Mouse (Mus musculus): ENCODE data around the gene Cpne2. TPM values are rescaled to one million over a fixed set of nuclear protein-coding genes. Genes with fewer than 3 reads are reported as not detected.

The Cpne2 gene
- polyA plus RNA-seq, 1 experiment from 2014 or later: 8.8 TPM

- H3K27me3 ChIP-seq: no peaks in the 10 kb centered on the region
- H3K9me3 ChIP-seq: no peaks in the 10 kb centered on the region
- H3K9ac ChIP-seq: no peak overlapping the region
- no peak overlapping the region for H3K4me3 ChIP-seq
- no peak for ATAC-seq (ENCODE audit: low FRiP score, low read depth)
- no peak overlapping the region for H3K4me2 ChIP-seq (replicated peaks)
- 0 out of 2 replicates have a peak, but pooled peaks cover under 1% of the 10 kb centered on the region for H3K4me1 ChIP-seq
- no peak overlapping the region for H3K27ac ChIP-seq
- 58% methylated on average over 1 of the region's 1 CpGs for WGBS
- peaks cover 5% of the 10 kb centered on the region for H3K36me3 ChIP-seq
These were observed 61.4 kb downstream of the Cpne2 start for GRCm38 (mm10) chr8:94594211-94594610.

DNA sequence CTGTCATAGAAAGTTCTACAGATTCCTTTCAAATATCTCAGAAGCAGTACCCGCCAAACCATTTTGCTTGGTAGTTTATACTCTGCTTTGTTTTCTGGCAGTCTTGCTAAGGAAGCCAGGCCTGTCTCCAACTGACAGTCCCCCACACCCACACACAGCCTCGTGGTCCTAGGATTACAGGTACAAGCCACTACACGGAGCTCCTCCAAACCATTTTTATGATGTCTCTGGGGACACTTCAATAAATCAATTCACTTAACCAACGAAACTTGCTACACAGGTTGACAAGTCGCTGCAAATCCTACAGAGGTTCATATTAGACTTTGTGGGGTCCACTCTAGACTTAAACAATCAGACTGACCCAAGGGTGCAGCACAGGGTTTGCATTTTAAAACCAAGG, 67.7 kb downstream of the Cpne2 start:
- Histone ChIP-seq H3K4me3 (peak overlapping the region; percentile 99), H3K9ac (peak overlapping the region; percentile 92), H3K4me2 (replicated peaks) (peak overlapping the region; percentile 89), H3K9me3 (no peaks in the 10 kb centered on the region), H3K27me3 (no peaks in the 10 kb centered on the region), H3K4me1 (peaks cover 30% of the 10 kb centered on the region), H3K36me3 (no peaks in the 10 kb centered on the region), H3K27ac (peak overlapping the region; percentile 88; the same call in 1 of the 2 replicates)
- ATAC-seq (ENCODE audit: low FRiP score, low read depth): no peak
- 14% methylated on average over 5 of the region's 5 CpGs for WGBS

- Histone ChIP-seq H3K27me3 (no peaks in the 10 kb centered on the region), H3K27ac (peak overlapping the region; percentile 88), H3K4me2 (replicated peaks) (peak overlapping the region; percentile 89), H3K9ac (peak overlapping the region; percentile 92), H3K4me3 (peak overlapping the region; percentile 99), H3K36me3 (no peaks in the 10 kb centered on the region), H3K4me1 (peaks cover 30% of the 10 kb centered on the region), H3K9me3 (no peaks in the 10 kb centered on the region)
- under 1% methylated on average over 51 of the region's 51 CpGs for WGBS
- ATAC-seq (ENCODE audit: low FRiP score, low read depth): peak; percentile 28
These were observed 68.3 kb downstream of the Cpne2 start for GRCm38 (mm10) chr8:94601034-94601606.

GRCm38 (mm10) chr8:94601607-94602385, 69.0 kb downstream of the Cpne2 start, which contains the start of the genes Rspry1 and Fam192a:
Rspry1 (plus strand) TSS chr8:94601937.
Fam192a (minus strand) TSS chr8:94601997.
- H3K4me2 ChIP-seq (replicated peaks): peak within 1 kb of the TSS; percentile 94
- H3K27ac ChIP-seq: peak within 1 kb of the TSS; percentile 88
- H3K9ac ChIP-seq: peak within 1 kb of the TSS; percentile 98
- WGBS: under 1% methylated on average over 55 of the region's 55 CpGs
- H3K27me3 ChIP-seq: no peaks in the 10 kb centered on the region
- peak within 1 kb of the TSS; percentile 99 for H3K4me3 ChIP-seq
- ATAC-seq (ENCODE audit: low FRiP score, low read depth): peak; percentile 100
- no peaks in the 10 kb centered on the region for H3K36me3 ChIP-seq
- H3K9me3 ChIP-seq: no peaks in the 10 kb centered on the region
- peaks cover 30% of the 10 kb centered on the region for H3K4me1 ChIP-seq

GRCm38 (mm10) chr8:94602471-94603131, 69.8 kb downstream of the Cpne2 start:
- peaks cover 5% of the 10 kb centered on the region; the same call in 1 of the 2 replicates for H3K36me3 ChIP-seq
- peaks cover 30% of the 10 kb centered on the region for H3K4me1 ChIP-seq
- no peak for ATAC-seq (ENCODE audit: low FRiP score, low read depth)
- H3K4me3 ChIP-seq: peak overlapping the region; percentile 99
- H3K27ac ChIP-seq: peak overlapping the region; percentile 80
- WGBS: 1% methylated on average over 31 of the region's 31 CpGs
- no peaks in the 10 kb centered on the region for H3K27me3 ChIP-seq
- no peaks in the 10 kb centered on the region for H3K9me3 ChIP-seq
- H3K4me2 ChIP-seq (replicated peaks): peak overlapping the region; percentile 94
- H3K9ac ChIP-seq: peak overlapping the region; percentile 98

- peaks cover 5% of the 10 kb centered on the region for H3K36me3 ChIP-seq
- 88% methylated on average over 2 of the region's 2 CpGs for WGBS
- H3K4me1 ChIP-seq: peaks cover 30% of the 10 kb centered on the region
- H3K27ac ChIP-seq: no peak overlapping the region
- no peak for ATAC-seq (ENCODE audit: low FRiP score, low read depth)
- H3K27me3 ChIP-seq: no peaks in the 10 kb centered on the region
- no peaks in the 10 kb centered on the region for H3K9me3 ChIP-seq
- no peak overlapping the region for H3K4me3 ChIP-seq
- H3K9ac ChIP-seq: no peak overlapping the region
- H3K4me2 ChIP-seq (replicated peaks): no peak overlapping the region; the same call in 1 of the 2 replicates
These were observed 71.2 kb downstream of the Cpne2 start for GRCm38 (mm10) chr8:94604030-94604429.

GRCm38 (mm10) chr8:94607064-94607463, 74.3 kb downstream of the Cpne2 start:
- ATAC-seq (ENCODE audit: low FRiP score, low read depth): no peak
- Histone ChIP-seq H3K36me3 (peaks cover 5% of the 10 kb centered on the region), H3K4me1 (peaks cover 13% of the 10 kb centered on the region), H3K4me2 (replicated peaks) (no peak overlapping the region), H3K9me3 (no peaks in the 10 kb centered on the region), H3K4me3 (no peak overlapping the region), H3K27me3 (no peaks in the 10 kb centered on the region), H3K27ac (no peak overlapping the region), H3K9ac (no peak overlapping the region)
- 90% methylated on average over 5 of the region's 5 CpGs for WGBS

Small RNA genes within 50 kb of the gene (microRNA-seq; reads per million reads assigned to microRNA genes)
- not detected for gene Mir7072

Other genes starting within 250 kb of the Cpne2 start
- gene Slc12a3, start 203.8 kb upstream of the Cpne2 start, polyA plus RNA-seq (2015; fragmentation: Nextera tagmentation; extraction: Ambion mirVana): not detected in 2 replicates
- gene Herpud1, start 146.6 kb upstream of the Cpne2 start, polyA plus RNA-seq (2015; fragmentation: Nextera tagmentation; extraction: Ambion mirVana): 61.2 and 68.7 TPM in 2 replicates
- gene Nlrc5, start 98.6 kb upstream of the Cpne2 start, polyA plus RNA-seq (2015; fragmentation: Nextera tagmentation; extraction: Ambion mirVana): 0.33 and 0.34 TPM in 2 replicates
- 48.9 and 49.7 TPM in 2 replicates for gene Rspry1, start 68.9 kb downstream of the Cpne2 start, polyA plus RNA-seq (2015; fragmentation: Nextera tagmentation; extraction: Ambion mirVana)
- gene Fam192a, start 69.0 kb downstream of the Cpne2 start, polyA plus RNA-seq (2015; fragmentation: Nextera tagmentation; extraction: Ambion mirVana): 72.2 and 74.2 TPM in 2 replicates
- gene Arl2bp, start 133.6 kb downstream of the Cpne2 start, polyA plus RNA-seq (2015; fragmentation: Nextera tagmentation; extraction: Ambion mirVana): 151 and 160 TPM in 2 replicates
- gene Pllp, start 163.3 kb downstream of the Cpne2 start, polyA plus RNA-seq (2015; fragmentation: Nextera tagmentation; extraction: Ambion mirVana): 0.50 and 0.83 TPM in 2 replicates
- not detected in 2 replicates for gene Ccl22, start 212.6 kb downstream of the Cpne2 start, polyA plus RNA-seq (2015; fragmentation: Nextera tagmentation; extraction: Ambion mirVana)
- gene Cx3cl1, start 239.0 kb downstream of the Cpne2 start, polyA plus RNA-seq (2015; fragmentation: Nextera tagmentation; extraction: Ambion mirVana): 6.3 and 6.8 TPM in 2 replicates

Measured in limb, embryonic 13.5 days (tissue).